Mouse (Mus musculus) adrenal gland, adult 2 months (tissue): ENCODE results near the gene Mrgpre. TPM values are rescaled to one million over a fixed set of nuclear protein-coding genes. Genes with fewer than 3 reads are reported as not detected.

Experiments used
- DNase-seq: peaks from one replicate; pipeline ENCODE4 v3.0.0; 2021
- long read RNA-seq: library from polyadenylated mRNA; stranded (forward); transcript quantifications from one replicate; pipeline ENCODE4 v2.0.0, GENCODE M21; 2021
- polyA plus RNA-seq: library from polyadenylated mRNA; depleted of rRNA; stranded (reverse); fragments of >200 nt; gene quantifications from 2 replicates; pipeline ENCODE4 v1.2.3, GENCODE M21; 2012; rRNA removed
- total RNA-seq, 2 experiments: library from RNA; stranded (reverse); gene quantifications; 2 replicates each; pipeline ENCODE4 v1.2.3; 2021

Mrgpre gene
- total RNA-seq (1 to 10 TPM; 1.7 to 3.2 TPM), polyA plus RNA-seq (2.5 and 3.9 TPM in 2 replicates)
- long read RNA-seq, transcript Mrgpre-201 (2 exons, 3,761 nt), result major isoform, 5 of 5 reads
- long read RNA-seq, partial matches to known transcripts, result 0 of 5 reads
- long read RNA-seq, other reads (novel, unspliced or antisense), result 0 of 5 reads

- peak; percentile 84 for DNase-seq
Measured at GRCm38 (mm10) chr7:143783996-143784829, at the start of gene Mrgpre. TSS of gene Mrgpre (minus strand) at chr7:143784500.

- peak; percentile 88 for DNase-seq
Measured at GRCm38 (mm10) chr7:143833581-143834190, 49.4 kb upstream of the Mrgpre start.

GRCm38 (mm10) chr7:143832611-143833010 is 48.3 kb upstream of the Mrgpre start:
- DNase-seq, result peak; percentile 38

- peak; percentile 91 for DNase-seq
Measured at GRCm38 (mm10) chr7:143832196-143832595, 47.9 kb upstream of the Mrgpre start.

- no peak for DNase-seq
Measured at GRCm38 (mm10) chr7:143830399-143830798, 46.1 kb upstream of the Mrgpre start.

- DNase-seq, result peak; percentile 96
Measured at GRCm38 (mm10) chr7:143829504-143830331, 45.4 kb upstream of the Mrgpre start.

GRCm38 (mm10) chr7:143826985-143827384 is 42.7 kb upstream of the Mrgpre start:
- no peak for DNase-seq

- DNase-seq, result no peak
Measured at GRCm38 (mm10) chr7:143823266-143823605, 38.9 kb upstream of the Mrgpre start.

GRCm38 (mm10) chr7:143822375-143823265 is 38.3 kb upstream of the Mrgpre start, which contains the start of the genes Nadsyn1 and Dhcr7:
TSS of gene Nadsyn1 (minus strand) at chr7:143822849.
TSS of gene Dhcr7 (plus strand) at chr7:143823145.
- DNase-seq, result peak; percentile 100

- DNase-seq, result no peak
Measured at GRCm38 (mm10) chr7:143821241-143821640, 36.9 kb upstream of the Mrgpre start.

GRCm38 (mm10) chr7:143819201-143819600 is 34.9 kb upstream of the Mrgpre start:
- DNase-seq, result no peak

- no peak for DNase-seq
Measured at GRCm38 (mm10) chr7:143808909-143809308, 24.6 kb upstream of the Mrgpre start.

- DNase-seq, result no peak
Measured at GRCm38 (mm10) chr7:143805199-143805624, 20.9 kb upstream of the Mrgpre start.

GRCm38 (mm10) chr7:143801195-143802065 is 17.1 kb upstream of the Mrgpre start:
- peak; percentile 39 for DNase-seq

- DNase-seq, result no peak
Measured at GRCm38 (mm10) chr7:143800770-143801169, 16.5 kb upstream of the Mrgpre start.

GRCm38 (mm10) chr7:143798783-143799182 is 14.5 kb upstream of the Mrgpre start:
- DNase-seq, result no peak

- DNase-seq, result peak; percentile 49
Measured at GRCm38 (mm10) chr7:143793121-143793520, 8.8 kb upstream of the Mrgpre start.

GRCm38 (mm10) chr7:143792336-143792985 is 8.2 kb upstream of the Mrgpre start:
- no peak for DNase-seq

- no peak for DNase-seq
Measured at GRCm38 (mm10) chr7:143783378-143783995, 813 bp downstream of the Mrgpre start.
